Mouse (Mus musculus) midbrain, embryonic 14.5 days (tissue): ENCODE data around the gene Gm29427. TPM values are rescaled to one million over a fixed set of nuclear protein-coding genes. Genes with fewer than 3 reads are reported as not detected.
"Not testable (repeated sequence)": the region's sequence is repeated elsewhere in the genome, so short reads cannot be mapped to it uniquely, and the experiment has no call there.

ENCODE experiments used
- ATAC-seq: fragments of 200-750 bp; cut with Nextera tagmentation; 2 replicates; pipeline ENCODE4 v1.8.0; 2017; ENCODE audit warnings: moderate number of reproducible peaks, moderate library complexity; ENCODE audit not compliant: low FRiP score, low TSS enrichment
- DNase-seq: peaks from one replicate; pipeline ENCODE4 v3.0.0-alpha.2; 2015
- H3K27ac ChIP-seq: fragments of 300-500 bp; sonication (generic); replicated peaks from 2 replicates; pipeline ENCODE4 v1.5.1; 2014; ENCODE audit warnings: mild to moderate bottlenecking, low read depth, low read length, moderate library complexity
- H3K27me3 ChIP-seq: fragments of 300-500 bp; sonication (generic); 2 replicates; pipeline ENCODE4 v1.6.1; 2014; ENCODE audit warnings: low read length, control low read depth, mixed read lengths; ENCODE audit not compliant: control insufficient read depth, insufficient read depth
- H3K36me3 ChIP-seq: fragments of 300-500 bp; sonication (generic); 2 replicates; pipeline ENCODE4 v1.6.1; 2014; ENCODE audit warnings: low read length, control low read depth; ENCODE audit not compliant: control insufficient read depth, insufficient read depth
- H3K4me1 ChIP-seq: fragments of 300-500 bp; sonication (generic); 2 replicates; pipeline ENCODE4 v1.6.1; 2014; ENCODE audit warnings: mild to moderate bottlenecking, antibody characterized with exemption, low read length, control low read depth; ENCODE audit not compliant: control insufficient read depth, insufficient read depth
- H3K4me2 ChIP-seq: fragments of 300-500 bp; sonication (generic); 2 replicates; pipeline ENCODE4 v1.6.1; 2014; ENCODE audit warnings: mild to moderate bottlenecking, low read length, moderate library complexity
- H3K4me3 ChIP-seq: fragments of 300-500 bp; sonication (generic); replicated peaks from 2 replicates; pipeline ENCODE4 v1.5.1; 2014; ENCODE audit warnings: low read depth, low read length
- H3K9ac ChIP-seq: fragments of 300-500 bp; sonication (generic); replicated peaks from 2 replicates; pipeline ENCODE4 v1.6.1; 2014; ENCODE audit warnings: mild to moderate bottlenecking, low read length, moderate library complexity
- H3K9me3 ChIP-seq: fragments of 300-500 bp; sonication (generic); 2 replicates; pipeline ENCODE4 v1.6.1; 2016; ENCODE audit warnings: low read length, control low read depth, mixed read lengths; ENCODE audit not compliant: control insufficient read depth
- WGBS: fragments of 180-500 bp; shearing (Covaris S2); extraction: QIAGEN DNeasy Blood & Tissue Kit; methylation state at CpG from one replicate; pipeline ENCODE4 v1.1.7; 2014; 5-methylcytosine and 5-hydroxymethylcytosine counted together
- polyA plus RNA-seq: library from polyadenylated mRNA; unstranded; fragments of >200 nt; fragmentation: Nextera tagmentation; extraction: Ambion mirVana; gene quantifications from 2 replicates; pipeline ENCODE4 v1.2.1, GENCODE M21; 2014

The Gm29427 gene
- polyA plus RNA-seq, 1 experiment from 2014 or later, result not detected

GRCm38 (mm10) chr1:130659641-130660040 is 56.0 kb downstream of the Gm29427 start:
- DNase-seq, H3K4me2 ChIP-seq, H3K9ac ChIP-seq, H3K9me3 ChIP-seq, ATAC-seq, H3K27me3 ChIP-seq, H3K4me1 ChIP-seq, H3K36me3 ChIP-seq, H3K27ac ChIP-seq, H3K4me3 ChIP-seq: not testable (repeated sequence)
- 52% methylated on average over 5 of the region's 5 CpGs for WGBS

DNA sequence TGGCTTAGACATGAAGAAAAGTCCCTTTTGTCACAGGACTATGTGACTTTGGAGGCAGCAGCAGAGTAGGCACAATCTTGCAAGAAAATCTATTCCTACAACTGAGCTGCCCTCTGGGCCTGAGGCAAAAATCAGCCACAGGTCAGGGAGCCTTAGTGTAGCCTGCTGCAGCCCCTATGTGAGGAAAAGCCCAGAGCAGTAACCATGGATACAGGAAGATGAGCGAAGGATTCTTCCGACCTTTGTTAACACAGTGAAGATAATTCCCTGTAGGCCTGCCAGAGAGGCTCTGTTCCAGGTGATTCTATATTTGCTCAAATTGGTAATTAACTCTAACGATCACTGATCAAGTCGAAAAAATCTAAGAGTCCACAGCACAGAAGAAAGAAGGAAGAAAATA is 71.5 kb downstream of the Gm29427 start:
- H3K27ac ChIP-seq, result no peak overlapping the region
- 35% methylated on average over 4 of the region's 4 CpGs for WGBS
- no peaks in the 10 kb centered on the region for H3K27me3 ChIP-seq
- H3K9me3 ChIP-seq, result no peaks in the 10 kb centered on the region
- H3K36me3 ChIP-seq, result no peaks in the 10 kb centered on the region
- peak; percentile 58 for DNase-seq
- H3K4me1 ChIP-seq, result peaks cover 3% of the 10 kb centered on the region; the same call in 1 of the 2 replicates
- no peak overlapping the region for H3K4me2 ChIP-seq
- ATAC-seq, result no peak
- no peak overlapping the region for H3K9ac ChIP-seq
- no peak overlapping the region for H3K4me3 ChIP-seq

- DNase-seq, result no peak
- Histone ChIP-seq H3K4me2 (no peak overlapping the region), H3K4me3 (no peak overlapping the region), H3K9ac (no peak overlapping the region), H3K27me3 (no peaks in the 10 kb centered on the region), H3K36me3 (no peaks in the 10 kb centered on the region), H3K9me3 (no peaks in the 10 kb centered on the region), H3K27ac (no peak overlapping the region), H3K4me1 (peaks cover 3% of the 10 kb centered on the region; the same call in 1 of the 2 replicates)
- ATAC-seq, result no peak
Observed at GRCm38 (mm10) chr1:130640967-130641366, 74.6 kb downstream of the Gm29427 start.

DNA sequence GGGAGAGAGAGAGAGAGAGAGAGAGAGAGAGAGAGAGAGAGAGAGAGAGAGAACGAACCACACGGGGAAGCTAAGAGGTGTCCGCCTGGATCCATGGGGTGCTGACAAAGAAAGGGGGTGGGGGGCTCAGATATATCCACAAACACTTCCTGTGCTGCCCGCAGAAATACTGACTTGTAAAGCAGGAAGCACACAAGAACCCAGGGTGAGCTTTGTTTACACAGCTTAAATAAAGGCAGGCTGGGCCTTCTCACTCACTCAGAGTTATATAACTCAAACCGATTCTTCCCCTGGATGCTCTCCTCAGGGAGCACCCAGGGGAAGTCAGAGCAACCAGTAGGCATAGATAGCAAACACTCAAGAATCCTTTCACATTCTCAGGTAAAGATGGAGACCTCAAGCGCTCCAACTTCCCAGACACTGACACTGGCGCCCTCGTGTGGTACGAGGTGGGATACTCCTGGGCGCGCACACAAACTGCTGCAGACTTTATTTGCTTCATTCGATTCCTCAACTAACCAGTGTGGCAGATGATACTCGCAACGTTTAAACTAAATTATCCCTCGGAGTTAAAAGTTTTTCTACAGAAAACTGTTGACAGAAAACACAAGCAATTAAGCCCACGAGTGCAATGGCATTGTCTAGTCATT is 81.7 kb downstream of the Gm29427 start:
- no peaks in the 10 kb centered on the region for H3K9me3 ChIP-seq
- no peak overlapping the region for H3K27ac ChIP-seq
- H3K9ac ChIP-seq, result no peak overlapping the region
- no peak overlapping the region for H3K4me2 ChIP-seq
- 33% methylated on average over 15 of the region's 16 CpGs for WGBS
- H3K4me3 ChIP-seq, result no peak overlapping the region
- ATAC-seq (no peak), DNase-seq (peak; percentile 79)
- no peaks in the 10 kb centered on the region for H3K27me3 ChIP-seq
- no peaks in the 10 kb centered on the region for H3K36me3 ChIP-seq
- no peaks in the 10 kb centered on the region for H3K4me1 ChIP-seq

DNA sequence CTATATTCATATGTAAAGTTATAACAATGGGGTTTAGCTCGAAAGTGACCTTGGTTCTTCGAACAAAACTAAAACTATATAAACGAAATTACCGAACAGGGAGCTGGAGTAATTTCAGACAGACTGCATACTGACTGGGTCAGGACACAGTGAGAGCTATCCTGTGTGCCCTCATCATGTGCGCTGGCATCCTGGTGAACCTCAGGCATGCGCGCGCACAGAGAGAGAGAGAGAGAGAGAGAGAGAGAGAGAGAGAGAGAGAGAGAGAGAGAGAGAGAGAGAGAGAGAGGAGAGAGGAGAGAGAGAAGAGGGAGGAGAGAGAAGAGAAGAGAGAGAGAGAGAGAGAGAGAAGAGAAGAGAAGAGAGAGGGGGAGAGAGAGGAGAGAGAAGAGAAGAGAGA is 82.3 kb downstream of the Gm29427 start:
- ATAC-seq, result no peak

GRCm38 (mm10) chr1:130629521-130629920 is 86.1 kb downstream of the Gm29427 start, which contains the start of gene Zp3r:
TSS of gene Zp3r (minus strand) at chr1:130629621.
- no peaks in the 10 kb centered on the region for H3K4me1 ChIP-seq
- H3K4me3 ChIP-seq, result no peak within 1 kb of the TSS
- ATAC-seq (no peak), DNase-seq (no peak)
- no peaks in the 10 kb centered on the region for H3K27me3 ChIP-seq
- H3K9ac ChIP-seq, result no peak within 1 kb of the TSS
- no peaks in the 10 kb centered on the region for H3K36me3 ChIP-seq
- no peak within 1 kb of the TSS for H3K27ac ChIP-seq
- no peaks in the 10 kb centered on the region for H3K9me3 ChIP-seq
- no peak within 1 kb of the TSS for H3K4me2 ChIP-seq
- WGBS, result 93% methylated on average over 2 of the region's 2 CpGs

More for the DNA sequence above, 82.3 kb downstream of the Gm29427 start:
- Histone ChIP-seq H3K4me1 (no peaks in the 10 kb centered on the region), H3K27ac (no peak overlapping the region), H3K9ac (no peak overlapping the region), H3K4me3 (no peak overlapping the region), H3K4me2 (no peak overlapping the region), H3K36me3 (no peaks in the 10 kb centered on the region), H3K27me3 (no peaks in the 10 kb centered on the region), H3K9me3 (no peaks in the 10 kb centered on the region)
- no peak for DNase-seq
- WGBS, result 91% methylated on average over 8 of the region's 8 CpGs

Other genes starting within 250 kb of the Gm29427 start
- gene Zp3r, start 86.2 kb downstream of the Gm29427 start, polyA plus RNA-seq, result not detected in 2 replicates
- 0.16 TPM in 1 of 2 replicates, not detected in the other for gene C4bp, start 54.2 kb downstream of the Gm29427 start, polyA plus RNA-seq
- 14.7 and 15.4 TPM in 2 replicates for gene Yod1, start 1.5 kb upstream of the Gm29427 start, polyA plus RNA-seq
- 21.9 and 24.8 TPM in 2 replicates for gene Pfkfb2, start 13.5 kb upstream of the Gm29427 start, polyA plus RNA-seq
- 0.18 and 0.28 TPM in 2 replicates for gene AA986860, start 16.2 kb upstream of the Gm29427 start, polyA plus RNA-seq
- not detected in 2 replicates for gene Fcamr, start 85.1 kb upstream of the Gm29427 start, polyA plus RNA-seq
- not detected in 2 replicates for gene Pigr, start 110.9 kb upstream of the Gm29427 start, polyA plus RNA-seq
- gene Fcmr, start 149.9 kb upstream of the Gm29427 start, polyA plus RNA-seq, result not detected in 2 replicates
- gene Il24, start 171.7 kb upstream of the Gm29427 start, polyA plus RNA-seq, result not detected in 2 replicates
- not detected in 2 replicates for gene Il20, start 195.7 kb upstream of the Gm29427 start, polyA plus RNA-seq
- not detected in 2 replicates for gene Il19, start 224.3 kb upstream of the Gm29427 start, polyA plus RNA-seq